Mouse (Mus musculus) testis, adult 2 months (tissue): ENCODE data around the gene Pcnx.

Source experiments
- CTCF ChIP-seq: fragments of 200-500 bp; IDR thresholded peaks from 2 replicates; pipeline ENCODE4 v1.5.1; 2012; ENCODE audit warnings: low read depth, mild to moderate bottlenecking, inconsistent platforms, low read length, moderate library complexity; ENCODE audit not compliant: control insufficient read depth, insufficient read depth, insufficient replicate concordance
- POLR2A ChIP-seq: fragments of 200-500 bp; IDR thresholded peaks from 2 replicates; pipeline ENCODE4 v1.6.1; 2012; ENCODE audit warnings: low read depth, mild to moderate bottlenecking, inconsistent platforms, low read length, moderate library complexity; ENCODE audit not compliant: control insufficient read depth

- TF ChIP-seq CTCF, result no peak
- TF ChIP-seq POLR2A, result no peak
These were observed 32.1 kb downstream of the Pcnx start for GRCm38 (mm10) chr12:81891946-81892345.
